ENCODE assay signal across 8 mouse cellular contexts in genomic region chr6:87671771-87672517, GRCm38 (mm10). TPM values are rescaled to one million over a fixed set of nuclear protein-coding genes. Genes with fewer than 3 reads are reported as not detected.
A peak's percentile ranks its signal among the peaks of the same experiment; 100 is the strongest.
DNase-seq lines count a peak whose midpoint lies in the region; ATAC-seq and TF ChIP-seq lines count a peak whose summit lies in the region.

Gene Aplf, minus strand, starts transcription at chr6:87672193.

- no peak for TF ChIP-seq POLR2A in kidney, adult 2 months (IDR thresholded peaks at IDR 0.05; ENCODE audit: low read depth, low read length)
- no peak for TF ChIP-seq POLR2A in spleen, adult 2 months (IDR thresholded peaks at IDR 0.05; ENCODE audit: low read depth, low read length)

- H3K4me2 ChIP-seq in embryonic facial prominence, embryonic 13.5 days, result peak within 1 kb of the TSS; percentile 66
- peak within 1 kb of the TSS; percentile 94 for H3K4me2 ChIP-seq in limb, embryonic 12.5 days
- H3K4me2 ChIP-seq in midbrain, embryonic 15.5 days, result peak within 1 kb of the TSS; percentile 91

- H3K27me3 ChIP-seq in embryonic facial prominence, embryonic 13.5 days, result no peaks in the 10 kb centered on the region
- no peaks in the 10 kb centered on the region for H3K27me3 ChIP-seq in kidney, adult 2 months (replicated peaks; ENCODE audit: control insufficient read depth, insufficient read depth, low read length)
- no peaks in the 10 kb centered on the region for H3K27me3 ChIP-seq in limb, embryonic 12.5 days
- H3K27me3 ChIP-seq in midbrain, embryonic 15.5 days (replicated peaks), result no peaks in the 10 kb centered on the region
- no peaks in the 10 kb centered on the region for H3K27me3 ChIP-seq in spleen, adult 2 months (ENCODE audit: control insufficient read depth, insufficient read depth, low read length)

- under 1% methylated on average over 33 of the region's 33 CpGs for WGBS in embryonic facial prominence, embryonic 13.5 days
- under 1% methylated on average over 33 of the region's 33 CpGs for WGBS in kidney, adult 2 months
- WGBS in limb, embryonic 12.5 days, result under 1% methylated on average over 33 of the region's 33 CpGs
- WGBS in midbrain, embryonic 15.5 days, result under 1% methylated on average over 33 of the region's 33 CpGs
- WGBS in spleen, adult 2 months, result under 1% methylated on average over 33 of the region's 33 CpGs

- ATAC-seq in embryonic facial prominence, embryonic 13.5 days (ENCODE audit: insufficient number of reproducible peaks, insufficient read depth, low FRiP score, low TSS enrichment, low read depth), result peak; percentile 99
- ATAC-seq in limb, embryonic 12.5 days (ENCODE audit: insufficient number of reproducible peaks, insufficient read depth, low FRiP score, low TSS enrichment, low read depth), result peak; percentile 99
- ATAC-seq in midbrain, embryonic 15.5 days (replicated peaks), result peak; percentile 100

- H3K9ac ChIP-seq in embryonic facial prominence, embryonic 13.5 days, result peak within 1 kb of the TSS; percentile 79
- peak within 1 kb of the TSS; percentile 74 for H3K9ac ChIP-seq in limb, embryonic 12.5 days (replicated peaks)
- peak within 1 kb of the TSS; percentile 47 for H3K9ac ChIP-seq in midbrain, embryonic 15.5 days

- peak; percentile 86 for DNase-seq in 3134 (ENCODE audit: extremely low read depth, insufficient read length, low spot score)
- DNase-seq in adrenal gland, postnatal 36 days, result peak; percentile 89 to 93
- DNase-seq in heart, adult 18-20 months, result peak; percentile 92 to 96
- DNase-seq in kidney, adult 2 months, result peak; percentile 97
- peak; percentile 87 to 95 for DNase-seq in spleen, adult 2 months (ENCODE audit: low read depth in 1 of 2, low spot score in 2 of 2)

- H3K4me1 ChIP-seq in embryonic facial prominence, embryonic 13.5 days, result peaks cover 19% of the 10 kb centered on the region
- 0 out of 2 replicates have a peak, but pooled peaks cover 5% of the 10 kb centered on the region for H3K4me1 ChIP-seq in kidney, adult 2 months (ENCODE audit: control insufficient read depth, insufficient read depth, low read length)
- H3K4me1 ChIP-seq in limb, embryonic 12.5 days (replicated peaks), result peaks cover 18% of the 10 kb centered on the region
- peaks cover 25% of the 10 kb centered on the region for H3K4me1 ChIP-seq in midbrain, embryonic 15.5 days
- H3K4me1 ChIP-seq in spleen, adult 2 months (ENCODE audit: control insufficient read depth, insufficient read depth, insufficient read length), result peaks cover 2% of the 10 kb centered on the region; the same call in 1 of the 2 replicates

- no peak for TF ChIP-seq CTCF in kidney, adult 2 months (conservative IDR thresholded peaks at IDR 0.05; ENCODE audit: insufficient read depth, insufficient read length, low read depth, low read length)
- no peak for TF ChIP-seq CTCF in spleen, adult 2 months (IDR thresholded peaks at IDR 0.05; ENCODE audit: extremely low read depth, insufficient read depth, insufficient read length, insufficient replicate concordance)

- H3K9me3 ChIP-seq in embryonic facial prominence, embryonic 13.5 days, result no peaks in the 10 kb centered on the region
- no peaks in the 10 kb centered on the region for H3K9me3 ChIP-seq in limb, embryonic 12.5 days
- H3K9me3 ChIP-seq in midbrain, embryonic 15.5 days, result no peaks in the 10 kb centered on the region

- peak within 1 kb of the TSS; percentile 69; the same call in 1 of the 2 replicates for H3K27ac ChIP-seq in embryonic facial prominence, embryonic 13.5 days
- H3K27ac ChIP-seq in kidney, adult 2 months (ENCODE audit: insufficient read depth, low read depth, low read length), result no peak within 1 kb of the TSS
- H3K27ac ChIP-seq in limb, embryonic 12.5 days, result peak within 1 kb of the TSS; percentile 59; the same call in 1 of the 2 replicates
- peak within 1 kb of the TSS; percentile 43; the same call in 1 of the 2 replicates for H3K27ac ChIP-seq in midbrain, embryonic 15.5 days
- H3K27ac ChIP-seq in spleen, adult 2 months (ENCODE audit: insufficient read depth, low read length), result peak within 1 kb of the TSS; percentile 24; the same call in 1 of the 2 replicates

- H3K4me3 ChIP-seq in embryonic facial prominence, embryonic 13.5 days, result peak within 1 kb of the TSS; percentile 72
- H3K4me3 ChIP-seq in kidney, adult 2 months (ENCODE audit: insufficient read depth, low read depth, low read length), result peak within 1 kb of the TSS; percentile 71
- peak within 1 kb of the TSS; percentile 82 for H3K4me3 ChIP-seq in limb, embryonic 12.5 days (replicated peaks)
- peak within 1 kb of the TSS; percentile 68 for H3K4me3 ChIP-seq in midbrain, embryonic 15.5 days
- peak within 1 kb of the TSS; percentile 87 for H3K4me3 ChIP-seq in spleen, adult 2 months (ENCODE audit: extremely low read depth, insufficient read depth, insufficient read length)

- H3K36me3 ChIP-seq in embryonic facial prominence, embryonic 13.5 days, result no peaks in the 10 kb centered on the region
- H3K36me3 ChIP-seq in kidney, adult 2 months (ENCODE audit: control insufficient read depth, insufficient read depth, low read length), result no peaks in the 10 kb centered on the region
- H3K36me3 ChIP-seq in limb, embryonic 12.5 days, result no peaks in the 10 kb centered on the region
- no peaks in the 10 kb centered on the region for H3K36me3 ChIP-seq in midbrain, embryonic 15.5 days (replicated peaks)
- no peaks in the 10 kb centered on the region for H3K36me3 ChIP-seq in spleen, adult 2 months (ENCODE audit: control insufficient read depth, insufficient read depth, low read length)

RNA-seq across cellular contexts. Expression of gene Aplf, which starts in this region (rescaled TPM):
- 1 to 10 TPM; 5.8 to 8.0 TPM for total RNA-seq in adrenal gland, postnatal 36 days (2021)
- 14.9 and 15.2 TPM in 2 replicates for polyA plus RNA-seq in embryonic facial prominence, embryonic 13.5 days (2015; fragmentation: Nextera tagmentation; extraction: Ambion mirVana)
- 1 to 10 TPM; 2.2 to 3.0 TPM for total RNA-seq in heart, adult 18-20 months (2021)
- polyA plus RNA-seq in kidney, adult 2 months (2012; rRNA removed), result 2.6 TPM in 2 replicates
- polyA plus RNA-seq in limb, embryonic 12.5 days (2016; fragmentation: Nextera tagmentation; extraction: Ambion mirVana), result 13.0 and 13.8 TPM in 2 replicates
- polyA plus RNA-seq in midbrain, embryonic 15.5 days (2015; fragmentation: Nextera tagmentation; extraction: Ambion mirVana), result 7.2 and 7.7 TPM in 2 replicates
- 2.4 and 2.8 TPM in 2 replicates for polyA plus RNA-seq in spleen, adult 2 months (2012; rRNA removed)
